Mouse (Mus musculus) midbrain, embryonic 15.5 days (tissue): ENCODE data around the gene Trpc5os. TPM values are rescaled to one million over a fixed set of nuclear protein-coding genes. Genes with fewer than 3 reads are reported as not detected.

Experiments used
- ATAC-seq: fragments of 200-750 bp; cut with Nextera tagmentation; replicated peaks from 2 replicates; pipeline ENCODE4 v1.8.0; 2017; ENCODE audit warnings: moderate TSS enrichment
- H3K27ac ChIP-seq: fragments of 300-500 bp; sonication (generic); 2 replicates; pipeline ENCODE4 v1.5.1; 2015; ENCODE audit warnings: mild to moderate bottlenecking, inconsistent platforms
- H3K27me3 ChIP-seq: fragments of 300-500 bp; sonication (generic); replicated peaks from 2 replicates; pipeline ENCODE4 v1.6.1; 2015; ENCODE audit warnings: inconsistent platforms
- H3K36me3 ChIP-seq: fragments of 300-500 bp; sonication (generic); replicated peaks from 2 replicates; pipeline ENCODE4 v1.6.1; 2015; ENCODE audit warnings: inconsistent platforms
- H3K4me1 ChIP-seq: fragments of 300-500 bp; sonication (generic); 2 replicates; pipeline ENCODE4 v1.6.1; 2015; ENCODE audit warnings: inconsistent platforms
- H3K4me2 ChIP-seq: fragments of 300-500 bp; sonication (generic); 2 replicates; pipeline ENCODE4 v1.6.1; 2015; ENCODE audit warnings: inconsistent platforms, mild to moderate bottlenecking, moderate library complexity
- H3K4me3 ChIP-seq: fragments of 300-500 bp; sonication (generic); 2 replicates; pipeline ENCODE4 v1.5.1; 2015; ENCODE audit warnings: mild to moderate bottlenecking, inconsistent platforms
- H3K9ac ChIP-seq: fragments of 300-500 bp; sonication (generic); 2 replicates; pipeline ENCODE4 v1.6.1; 2015; ENCODE audit warnings: mild to moderate bottlenecking, inconsistent platforms
- H3K9me3 ChIP-seq: fragments of 300-500 bp; sonication (generic); 2 replicates; pipeline ENCODE4 v1.6.1; 2016; ENCODE audit warnings: inconsistent platforms
- WGBS: fragments of 180-500 bp; shearing (Covaris S2); methylation state at CpG from one replicate; pipeline ENCODE4 v1.1.7; 2015; ENCODE audit warnings: mixed read lengths; 5-methylcytosine and 5-hydroxymethylcytosine counted together
- polyA plus RNA-seq: library from polyadenylated mRNA; unstranded; fragments of >200 nt; fragmentation: Nextera tagmentation; extraction: Ambion mirVana; gene quantifications from 2 replicates; pipeline ENCODE4 v1.2.1, GENCODE M21; 2015

Gene Trpc5os
- 0.05 and 0.06 TPM in 2 replicates for polyA plus RNA-seq

DNA sequence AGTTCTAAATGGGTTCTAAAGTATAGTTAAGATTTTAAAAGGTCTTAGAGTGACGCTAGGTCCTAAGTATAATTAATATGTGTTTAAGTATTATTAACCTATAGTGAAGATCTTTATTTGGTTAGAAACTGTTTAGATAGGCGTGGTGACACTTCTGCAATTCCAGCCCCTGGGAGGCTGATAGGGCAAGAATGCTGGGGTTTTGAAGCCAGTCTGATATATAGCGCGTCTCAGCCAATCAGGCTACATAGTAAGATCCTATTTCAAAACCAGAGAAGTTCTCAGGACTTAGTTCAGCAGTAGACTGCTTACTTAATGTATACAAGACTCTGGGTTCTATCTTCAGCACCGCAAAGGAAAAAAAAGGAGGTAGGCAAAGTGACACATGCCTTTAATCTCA lies at the start of gene Trpc5os:
Gene Trpc5os, plus strand, starts transcription at position 301 of the 400 bp plus-strand sequence.
- 92% methylated on average over 5 of the region's 5 CpGs for WGBS
- H3K4me3 ChIP-seq: no peak within 1 kb of the TSS
- H3K36me3 ChIP-seq: no peaks in the 10 kb centered on the region
- ATAC-seq: no peak
- H3K27ac ChIP-seq: no peak within 1 kb of the TSS
- no peak within 1 kb of the TSS for H3K9ac ChIP-seq
- H3K4me1 ChIP-seq: no peaks in the 10 kb centered on the region
- H3K9me3 ChIP-seq: no peaks in the 10 kb centered on the region
- H3K27me3 ChIP-seq: no peaks in the 10 kb centered on the region
- H3K4me2 ChIP-seq: no peak within 1 kb of the TSS

DNA sequence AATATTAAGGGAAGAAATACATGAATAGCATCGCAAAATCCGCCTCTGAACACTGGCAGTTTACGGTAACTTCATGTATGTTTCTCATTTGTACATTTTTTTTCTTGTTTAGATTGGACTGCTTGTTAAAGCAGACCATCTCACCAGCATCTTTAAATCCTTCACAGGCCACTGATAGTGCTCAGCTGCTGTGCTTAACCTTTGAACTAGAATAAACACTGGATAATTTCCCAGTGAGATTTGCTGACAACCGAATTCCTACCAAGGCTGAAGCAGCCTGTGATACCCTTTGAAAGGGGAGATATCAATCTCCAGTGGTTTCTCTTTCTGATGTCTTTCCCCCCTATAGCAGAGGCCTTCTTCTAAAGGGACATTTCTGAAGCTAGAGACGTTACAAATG lies 48.3 kb upstream of the Trpc5os start:
- Histone ChIP-seq H3K9ac (no peak overlapping the region), H3K4me2 (no peak overlapping the region), H3K4me1 (no peaks in the 10 kb centered on the region), H3K4me3 (no peak overlapping the region), H3K27me3 (no peaks in the 10 kb centered on the region), H3K27ac (no peak overlapping the region), H3K36me3 (no peaks in the 10 kb centered on the region), H3K9me3 (no peaks in the 10 kb centered on the region)
- no peak for ATAC-seq
- WGBS: 78% methylated on average over 5 of the region's 5 CpGs

GRCm38 (mm10) chrX:144420259-144420658 lies 36.1 kb upstream of the Trpc5os start:
- no peak for ATAC-seq
- no peak overlapping the region for H3K4me3 ChIP-seq
- no peak overlapping the region for H3K9ac ChIP-seq
- H3K9me3 ChIP-seq: no peaks in the 10 kb centered on the region
- H3K4me1 ChIP-seq: no peaks in the 10 kb centered on the region
- no peak overlapping the region for H3K4me2 ChIP-seq
- no peak overlapping the region for H3K27ac ChIP-seq
- 52% methylated on average over 1 of the region's 1 CpGs for WGBS
- no peaks in the 10 kb centered on the region for H3K27me3 ChIP-seq
- no peaks in the 10 kb centered on the region for H3K36me3 ChIP-seq

DNA sequence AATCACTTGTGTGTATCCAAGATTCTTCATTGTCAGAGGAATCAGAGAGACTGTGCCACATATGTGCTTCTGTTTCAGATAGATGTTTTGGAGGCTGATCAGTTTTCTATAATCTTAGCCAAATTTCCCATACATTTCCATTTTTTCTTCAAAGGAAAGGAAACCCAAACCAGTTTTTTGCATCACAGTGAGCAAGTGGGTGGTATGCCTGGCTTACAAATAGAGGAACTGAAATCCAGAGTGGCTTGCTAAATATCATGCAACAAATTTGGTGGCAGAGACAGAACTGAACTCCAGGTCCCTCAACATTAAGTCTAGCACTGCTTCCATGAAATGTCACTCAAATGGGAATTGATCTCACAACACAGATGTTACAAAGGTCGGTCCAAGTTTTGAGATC lies 35.3 kb upstream of the Trpc5os start:
- no peaks in the 10 kb centered on the region for H3K9me3 ChIP-seq
- no peak overlapping the region for H3K4me3 ChIP-seq
- H3K9ac ChIP-seq: no peak overlapping the region
- no peaks in the 10 kb centered on the region for H3K36me3 ChIP-seq
- no peak for ATAC-seq
- no peak overlapping the region for H3K4me2 ChIP-seq
- H3K27ac ChIP-seq: no peak overlapping the region
- 83% methylated on average over 1 of the region's 1 CpGs for whole genome bisulfite sequencing
- no peaks in the 10 kb centered on the region for H3K4me1 ChIP-seq
- no peaks in the 10 kb centered on the region for H3K27me3 ChIP-seq

- no peak for ATAC-seq
- WGBS: 81% methylated on average over 3 of the region's 3 CpGs
- no peaks in the 10 kb centered on the region for H3K9me3 ChIP-seq
- no peaks in the 10 kb centered on the region for H3K4me1 ChIP-seq
- H3K4me3 ChIP-seq: no peak overlapping the region
- no peaks in the 10 kb centered on the region for H3K36me3 ChIP-seq
- no peaks in the 10 kb centered on the region for H3K27me3 ChIP-seq
- H3K9ac ChIP-seq: no peak overlapping the region
- no peak overlapping the region for H3K4me2 ChIP-seq
- H3K27ac ChIP-seq: no peak overlapping the region
Observed at GRCm38 (mm10) chrX:144423848-144424247, 32.5 kb upstream of the Trpc5os start.

DNA sequence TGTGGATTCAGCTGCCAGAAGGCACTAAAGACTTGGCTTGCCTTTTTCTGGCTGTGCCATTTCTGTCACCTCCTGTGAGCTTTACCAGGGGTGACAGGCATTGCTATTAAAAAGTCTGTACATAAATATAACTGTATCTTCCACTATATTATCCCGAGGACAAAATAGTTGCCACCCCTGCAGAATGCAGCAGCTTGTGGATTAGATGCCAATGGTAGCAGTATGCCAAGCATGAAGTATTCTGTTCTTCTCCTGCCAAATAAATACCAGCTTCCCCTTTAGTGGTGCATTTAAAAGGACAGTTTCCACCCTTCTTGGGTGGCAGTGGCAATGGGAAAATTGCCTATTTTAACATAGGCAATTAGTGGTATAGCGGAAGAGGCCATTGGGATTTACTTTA lies 8.0 kb downstream of the Trpc5os start:
- Histone ChIP-seq H3K9ac (no peak overlapping the region), H3K27me3 (no peaks in the 10 kb centered on the region), H3K36me3 (no peaks in the 10 kb centered on the region), H3K4me3 (no peak overlapping the region), H3K9me3 (no peaks in the 10 kb centered on the region), H3K27ac (no peak overlapping the region), H3K4me2 (no peak overlapping the region), H3K4me1 (no peaks in the 10 kb centered on the region)
- WGBS: 74% methylated on average over 2 of the region's 2 CpGs
- no peak for ATAC-seq

DNA sequence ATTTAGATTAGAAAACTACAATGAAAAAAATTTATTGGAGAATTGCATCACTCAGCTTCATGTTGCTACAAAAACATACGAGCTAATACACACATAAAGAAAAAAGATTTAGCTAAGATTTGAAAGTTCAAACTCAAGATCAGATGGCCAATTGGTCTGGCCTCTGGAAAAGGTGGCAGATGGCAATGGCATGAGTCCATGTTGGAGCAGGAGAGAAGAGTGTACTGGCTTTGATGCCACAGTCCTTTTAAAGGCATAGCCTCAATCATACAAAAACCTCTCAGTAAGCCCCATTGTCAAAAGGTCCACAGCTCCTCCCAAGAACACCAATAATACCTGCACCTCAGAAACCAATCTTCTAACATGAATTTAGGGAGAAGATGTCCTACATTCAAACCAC lies 35.0 kb downstream of the Trpc5os start:
- no peaks in the 10 kb centered on the region for H3K36me3 ChIP-seq
- no peak overlapping the region for H3K9ac ChIP-seq
- H3K4me2 ChIP-seq: no peak overlapping the region
- no peak for ATAC-seq
- H3K27me3 ChIP-seq: no peaks in the 10 kb centered on the region
- H3K4me3 ChIP-seq: no peak overlapping the region
- 86% methylated on average over 1 of the region's 1 CpGs for WGBS
- no peak overlapping the region for H3K27ac ChIP-seq
- H3K9me3 ChIP-seq: no peaks in the 10 kb centered on the region
- H3K4me1 ChIP-seq: no peaks in the 10 kb centered on the region

DNA sequence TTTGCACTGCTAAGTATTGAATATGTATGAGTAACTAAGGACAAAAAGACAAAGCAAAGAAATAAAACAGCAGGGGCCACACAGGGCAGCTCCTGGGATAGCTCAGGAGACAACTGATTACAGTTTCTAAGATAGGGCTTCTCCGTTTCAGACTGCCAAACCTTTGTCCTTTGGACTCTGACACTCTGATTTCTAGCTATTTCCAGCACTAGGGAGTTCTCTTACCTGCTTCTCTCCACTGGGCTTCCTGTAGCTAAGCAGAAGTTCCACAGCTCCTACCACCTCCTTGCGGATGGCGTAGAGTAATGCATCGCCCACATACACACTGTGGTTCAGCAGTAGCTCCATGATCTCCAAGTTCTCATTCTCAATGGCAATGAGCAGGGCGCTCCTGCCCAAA lies 66.9 kb downstream of the Trpc5os start:
- Histone ChIP-seq H3K9ac (no peak overlapping the region), H3K9me3 (no peaks in the 10 kb centered on the region), H3K27ac (no peak overlapping the region), H3K36me3 (no peaks in the 10 kb centered on the region), H3K4me3 (no peak overlapping the region), H3K4me2 (no peak overlapping the region), H3K4me1 (no peaks in the 10 kb centered on the region), H3K27me3 (no peaks in the 10 kb centered on the region)
- 80% methylated on average over 5 of the region's 5 CpGs for WGBS
- ATAC-seq: no peak

DNA sequence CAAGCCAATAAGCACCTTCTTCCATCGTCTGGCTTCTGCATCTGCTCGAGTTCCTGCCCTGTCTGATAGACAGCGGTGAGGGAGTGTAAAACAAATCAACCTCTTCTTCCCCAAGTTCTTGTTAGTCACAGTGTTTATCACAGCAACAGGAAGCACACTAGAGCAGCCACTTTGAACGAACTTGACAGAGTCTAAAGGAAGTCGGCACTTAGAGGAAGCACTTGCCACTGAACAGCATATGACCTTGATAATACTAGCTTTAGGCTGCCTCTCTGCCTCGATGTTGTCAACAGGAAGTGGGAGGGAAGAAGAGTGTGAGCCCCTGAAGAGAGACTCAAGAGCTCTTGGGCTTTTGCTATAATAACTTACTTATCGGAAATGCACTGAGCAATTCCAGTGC lies 69.7 kb downstream of the Trpc5os start:
- H3K4me2 ChIP-seq: no peak overlapping the region
- H3K9me3 ChIP-seq: no peaks in the 10 kb centered on the region
- H3K4me1 ChIP-seq: no peaks in the 10 kb centered on the region
- no peak overlapping the region for H3K4me3 ChIP-seq
- H3K9ac ChIP-seq: no peak overlapping the region
- 82% methylated on average over 7 of the region's 7 CpGs for WGBS
- no peaks in the 10 kb centered on the region for H3K27me3 ChIP-seq
- ATAC-seq: no peak
- H3K27ac ChIP-seq: no peak overlapping the region
- no peaks in the 10 kb centered on the region for H3K36me3 ChIP-seq

Other genes with a start within 250 kb of the Trpc5os start
- 10.2 and 12.1 TPM in 2 replicates for gene Alg13, start 138.8 kb upstream of the Trpc5os start, polyA plus RNA-seq
- gene Trpc5, start 231.6 kb downstream of the Trpc5os start, polyA plus RNA-seq: 2.1 and 3.1 TPM in 2 replicates
- gene Rtl4, start 232.3 kb downstream of the Trpc5os start, polyA plus RNA-seq: 0.65 and 0.82 TPM in 2 replicates